In the genomic region with DNA sequence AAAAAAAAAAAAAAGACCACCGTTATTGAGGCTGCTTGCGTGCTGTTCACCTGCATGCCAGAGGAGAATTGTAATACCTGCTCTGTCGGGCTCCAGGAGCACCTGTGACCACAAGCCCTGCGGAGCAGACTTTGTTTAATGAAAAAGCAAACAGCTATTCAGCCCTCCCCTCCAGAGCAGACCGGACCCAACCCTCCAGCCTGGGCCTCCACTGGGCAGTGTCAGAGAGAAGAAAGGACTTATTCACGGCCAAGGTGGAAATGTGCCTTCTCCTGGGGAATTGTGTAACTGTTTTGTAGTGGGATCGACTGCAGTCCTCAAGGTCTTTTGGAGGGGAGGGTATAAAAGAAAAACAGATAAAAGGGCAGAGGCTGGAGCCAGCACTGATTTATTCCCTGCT, we compare ENCODE assay signal across 8 mouse cellular contexts.
DNase-seq lines count a peak whose midpoint lies in the region; ATAC-seq and TF ChIP-seq lines count a peak whose summit lies in the region.

No protein-coding gene starts in this region.

- peaks cover 90% of the 10 kb centered on the region for H3K4me1 ChIP-seq in E14TG2a.4 (replicated peaks; ENCODE audit: low read depth, low read length)
- peaks cover 18% of the 10 kb centered on the region for H3K4me1 ChIP-seq in hindbrain, embryonic 14.5 days (replicated peaks; ENCODE audit: control insufficient read depth, insufficient read depth, low read length)
- H3K4me1 ChIP-seq in liver, embryonic 12.5 days, result peaks cover 19% of the 10 kb centered on the region; the same call in 1 of the 2 replicates
- peaks cover 23% of the 10 kb centered on the region for H3K4me1 ChIP-seq in neural tube, embryonic 15.5 days

- intact Hi-C loops in left cerebral cortex, adult 2 months (cut with DNase I), result loop anchor here (1.0 kb wide), 1 partner anchor 93 kb away; no protein-coding TSS in a partner anchor

- H3K4me3 ChIP-seq in E14TG2a.4 (replicated peaks; ENCODE audit: low read length), result peak overlapping the region; percentile 62
- H3K4me3 ChIP-seq in hindbrain, embryonic 14.5 days (replicated peaks; ENCODE audit: low read length), result no peak overlapping the region
- no peak overlapping the region for H3K4me3 ChIP-seq in liver, embryonic 12.5 days
- H3K4me3 ChIP-seq in neural tube, embryonic 15.5 days (replicated peaks), result no peak overlapping the region
- no peak overlapping the region for H3K4me3 ChIP-seq in left cerebral cortex, adult 2 months

- H3K27me3 ChIP-seq in E14TG2a.4 (ENCODE audit: insufficient read depth, low read length), result no peaks in the 10 kb centered on the region
- H3K27me3 ChIP-seq in hindbrain, embryonic 14.5 days (ENCODE audit: control insufficient read depth, insufficient read depth, low read length), result no peaks in the 10 kb centered on the region
- H3K27me3 ChIP-seq in liver, embryonic 12.5 days (replicated peaks), result no peaks in the 10 kb centered on the region
- no peaks in the 10 kb centered on the region for H3K27me3 ChIP-seq in neural tube, embryonic 15.5 days (replicated peaks)

- H3K4me2 ChIP-seq in hindbrain, embryonic 14.5 days (replicated peaks), result no peak overlapping the region; the same call in 1 of the 2 replicates
- peak overlapping the region; percentile 46 for H3K4me2 ChIP-seq in liver, embryonic 12.5 days
- H3K4me2 ChIP-seq in neural tube, embryonic 15.5 days, result peak overlapping the region; percentile 46

- 4% methylated on average over 7 of the region's 7 CpGs for WGBS in hindbrain, embryonic 14.5 days
- WGBS in liver, embryonic 12.5 days (ENCODE audit: insufficient replicate concordance), result 32% methylated on average over 7 of the region's 7 CpGs
- WGBS in neural tube, embryonic 15.5 days, result 9% methylated on average over 7 of the region's 7 CpGs

- H3K27ac ChIP-seq in hindbrain, embryonic 14.5 days, result peak overlapping the region; percentile 60
- H3K27ac ChIP-seq in liver, embryonic 12.5 days, result no peak overlapping the region
- H3K27ac ChIP-seq in neural tube, embryonic 15.5 days (replicated peaks), result peak overlapping the region; percentile 73
- no peak overlapping the region; the same call in 1 of the 2 replicates for H3K27ac ChIP-seq in left cerebral cortex, adult 2 months

- H3K9me3 ChIP-seq in E14TG2a.4 (ENCODE audit: low read length), result no peaks in the 10 kb centered on the region
- H3K9me3 ChIP-seq in hindbrain, embryonic 14.5 days (ENCODE audit: control insufficient read depth, low read length), result no peaks in the 10 kb centered on the region
- no peaks in the 10 kb centered on the region for H3K9me3 ChIP-seq in liver, embryonic 12.5 days (replicated peaks)
- H3K9me3 ChIP-seq in neural tube, embryonic 15.5 days (replicated peaks), result no peaks in the 10 kb centered on the region

- H3K9ac ChIP-seq in hindbrain, embryonic 14.5 days, result no peak overlapping the region
- H3K9ac ChIP-seq in liver, embryonic 12.5 days, result no peak overlapping the region
- no peak overlapping the region for H3K9ac ChIP-seq in neural tube, embryonic 15.5 days (replicated peaks)

- peak; percentile 33 for DNase-seq in adrenal gland, postnatal 14 days
- no peak for DNase-seq in hindbrain, embryonic 14.5 days (ENCODE audit: low spot score)
- DNase-seq in layer of hippocampus, adult 9-11 months, result no peak
- no peak for DNase-seq in left cerebral cortex, adult 2 months (ENCODE audit: extremely low spot score in 1 of 2, low spot score in 2 of 2)
- DNase-seq in spleen, adult 12 weeks (ENCODE audit: low spot score), result no peak

- ATAC-seq in hindbrain, embryonic 14.5 days (ENCODE audit: low FRiP score), result 0 out of 2 replicates have a peak, but pooled peaks have one; percentile 21
- ATAC-seq in liver, embryonic 12.5 days, result no peak
- peak; percentile 29; the same call in 1 of the 2 replicates for ATAC-seq in neural tube, embryonic 15.5 days (ENCODE audit: low FRiP score)

- H3K36me3 ChIP-seq in E14TG2a.4 (ENCODE audit: insufficient read depth, low read length), result no peaks in the 10 kb centered on the region
- H3K36me3 ChIP-seq in hindbrain, embryonic 14.5 days (replicated peaks; ENCODE audit: control insufficient read depth, insufficient read depth), result no peaks in the 10 kb centered on the region
- no peaks in the 10 kb centered on the region for H3K36me3 ChIP-seq in liver, embryonic 12.5 days
- H3K36me3 ChIP-seq in neural tube, embryonic 15.5 days, result no peaks in the 10 kb centered on the region

- TF ChIP-seq CTCF in E14TG2a.4 (conservative IDR thresholded peaks at IDR 0.05; ENCODE audit: low read length), result no peak
- no peak for TF ChIP-seq CTCF in left cerebral cortex, adult 2 months (IDR thresholded peaks at IDR 0.05)

Comparison
In these comparisons a context has a peak if more than half of its experiments do, and no peak if none do; other contexts are left out.
1. H3K27ac ChIP-seq: peak in hindbrain, embryonic 14.5 days (single experiment) and neural tube, embryonic 15.5 days (single experiment); none in liver, embryonic 12.5 days (single experiment) and left cerebral cortex, adult 2 months (single experiment).